Mouse (Mus musculus): ENCODE data around the gene Osbpl7.

The Osbpl7 gene

GRCm38 (mm10) chr11:97040301-97041021, 10.0 kb upstream of the Osbpl7 start:
- no peak for DNase-seq (ENCODE audit: low spot score)

- DNase-seq (ENCODE audit: low spot score), result peak; percentile 99
Observed at GRCm38 (mm10) chr11:97041022-97041899, 9.2 kb upstream of the Osbpl7 start, which contains the start of the genes Lrrc46 and Mrpl10. TSS of gene Lrrc46 (minus strand) at chr11:97041407. TSS of gene Mrpl10 (plus strand) at chr11:97041560.

GRCm38 (mm10) chr11:97044902-97045301, 5.5 kb upstream of the Osbpl7 start:
- DNase-seq (ENCODE audit: low spot score), result no peak

DNA sequence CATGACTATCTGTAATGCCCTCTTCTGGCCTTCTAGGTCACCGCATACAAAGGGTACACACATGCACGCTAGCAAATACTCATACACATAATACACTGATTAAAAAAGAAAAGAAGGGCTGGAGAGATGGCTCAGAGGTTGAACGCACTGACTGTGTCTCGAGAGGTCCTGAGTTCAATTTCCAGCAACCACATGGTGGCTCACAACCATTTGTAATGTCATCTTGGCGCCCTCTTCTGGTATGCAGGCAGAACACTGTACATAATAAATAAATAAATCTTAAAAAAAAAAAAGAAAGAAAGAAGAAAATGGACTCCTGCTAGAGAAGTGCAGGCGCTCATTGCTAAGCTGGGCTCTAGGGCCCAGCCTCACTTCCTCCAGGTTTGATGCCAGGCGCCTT, 4.6 kb upstream of the Osbpl7 start:
- DNase-seq (ENCODE audit: low spot score), result no peak

- DNase-seq (ENCODE audit: low spot score), result no peak
Observed at GRCm38 (mm10) chr11:97048090-97048650, 2.3 kb upstream of the Osbpl7 start.

- no peak for DNase-seq (ENCODE audit: low spot score)
Observed at GRCm38 (mm10) chr11:97049492-97050085, 839 bp upstream of the Osbpl7 start.

DNA sequence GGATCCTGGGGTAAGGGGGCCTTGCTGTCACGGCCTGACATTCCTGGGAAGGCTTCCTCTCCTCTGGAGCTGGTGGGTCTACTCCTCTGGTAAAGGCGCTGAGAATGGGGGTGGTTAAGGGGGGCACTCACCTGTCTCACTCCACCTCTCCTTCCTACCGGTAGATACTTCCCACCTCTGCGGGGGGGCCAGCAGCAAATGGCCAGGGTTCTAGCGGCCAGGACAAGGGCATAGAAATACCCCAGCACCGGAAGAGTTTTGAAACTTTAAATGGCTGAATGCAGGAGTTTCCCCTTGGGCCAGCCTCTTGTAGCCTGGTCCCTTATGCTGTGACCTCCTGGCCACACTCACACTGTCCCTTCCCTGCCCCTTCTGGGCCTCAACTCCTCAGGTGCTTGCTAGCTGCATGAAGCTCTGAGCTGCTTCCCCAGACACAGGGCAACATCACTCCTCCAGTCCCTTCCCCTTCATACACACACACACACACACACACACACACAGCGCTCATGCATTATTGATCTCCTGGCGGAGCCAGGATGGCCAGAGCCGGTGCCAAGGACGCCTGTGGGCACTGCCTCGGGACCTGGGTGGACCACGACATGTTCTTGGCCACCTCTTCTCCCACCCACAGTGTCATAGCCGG, 637 bp downstream of the Osbpl7 start:
- no peak for DNase-seq (ENCODE audit: low spot score)

DNA sequence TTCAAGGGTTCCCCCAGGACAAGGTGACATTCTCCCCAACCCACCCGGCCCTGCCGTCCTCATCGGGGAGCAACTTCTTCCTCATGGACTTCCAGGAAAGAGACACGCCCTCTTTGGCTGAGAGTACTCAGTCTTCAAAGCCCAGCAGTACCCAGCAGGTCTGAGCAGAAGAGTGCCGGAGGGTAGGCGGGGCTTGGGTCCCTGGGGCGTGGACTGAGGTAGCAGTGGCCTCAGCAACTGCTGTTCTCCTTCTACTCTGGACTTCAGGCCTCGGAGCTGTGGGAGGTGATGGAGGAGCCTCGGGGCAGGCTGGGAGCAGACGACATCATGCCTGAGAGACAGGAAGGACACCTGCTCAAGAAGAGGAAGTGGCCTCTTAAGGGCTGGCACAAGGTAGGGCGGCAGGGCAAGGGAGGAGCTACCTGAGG, 1.8 kb downstream of the Osbpl7 start:
- no peak for DNase-seq (ENCODE audit: low spot score)

GRCm38 (mm10) chr11:97063274-97063920, 13.0 kb downstream of the Osbpl7 start:
- DNase-seq (ENCODE audit: low spot score), result no peak

- DNase-seq (ENCODE audit: low spot score), result no peak
Observed at GRCm38 (mm10) chr11:97063921-97064295, 13.5 kb downstream of the Osbpl7 start.

DNA sequence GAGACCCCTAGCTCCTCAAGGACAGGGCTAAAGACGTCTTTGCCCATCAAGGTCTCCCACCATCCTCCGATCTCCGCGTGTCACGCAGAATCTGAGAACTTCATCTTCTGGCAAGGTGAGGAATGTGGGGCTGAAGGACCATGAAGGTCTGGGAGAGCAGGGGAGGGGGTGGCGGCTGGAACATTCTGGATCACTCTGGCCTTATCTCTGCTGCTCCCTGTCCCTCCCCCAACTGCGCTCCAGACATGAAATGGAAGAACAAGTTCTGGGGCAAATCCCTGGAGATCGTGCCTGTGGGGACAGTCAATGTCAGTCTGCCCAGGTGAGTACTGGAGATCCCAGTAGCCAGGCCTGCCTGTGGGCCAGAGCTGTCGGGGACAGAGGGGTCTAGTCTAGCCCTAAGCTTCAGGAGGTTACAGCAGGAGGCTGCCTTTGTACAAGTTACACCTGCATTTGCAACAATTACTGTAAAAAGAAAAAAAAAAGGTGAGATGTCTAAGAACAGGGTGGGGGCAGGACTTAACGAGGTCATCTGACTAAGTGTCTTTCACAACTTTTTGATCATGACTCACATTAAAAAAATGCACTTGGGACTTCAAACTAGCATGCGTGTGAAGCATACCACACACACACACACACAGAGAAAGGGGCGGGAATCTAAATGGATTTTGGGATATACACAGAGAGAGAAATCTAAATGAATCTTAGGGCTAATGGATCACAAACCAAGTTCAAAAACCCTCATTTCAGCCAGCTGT, 15.3 kb downstream of the Osbpl7 start:
- no peak for DNase-seq (ENCODE audit: low spot score)

DNA sequence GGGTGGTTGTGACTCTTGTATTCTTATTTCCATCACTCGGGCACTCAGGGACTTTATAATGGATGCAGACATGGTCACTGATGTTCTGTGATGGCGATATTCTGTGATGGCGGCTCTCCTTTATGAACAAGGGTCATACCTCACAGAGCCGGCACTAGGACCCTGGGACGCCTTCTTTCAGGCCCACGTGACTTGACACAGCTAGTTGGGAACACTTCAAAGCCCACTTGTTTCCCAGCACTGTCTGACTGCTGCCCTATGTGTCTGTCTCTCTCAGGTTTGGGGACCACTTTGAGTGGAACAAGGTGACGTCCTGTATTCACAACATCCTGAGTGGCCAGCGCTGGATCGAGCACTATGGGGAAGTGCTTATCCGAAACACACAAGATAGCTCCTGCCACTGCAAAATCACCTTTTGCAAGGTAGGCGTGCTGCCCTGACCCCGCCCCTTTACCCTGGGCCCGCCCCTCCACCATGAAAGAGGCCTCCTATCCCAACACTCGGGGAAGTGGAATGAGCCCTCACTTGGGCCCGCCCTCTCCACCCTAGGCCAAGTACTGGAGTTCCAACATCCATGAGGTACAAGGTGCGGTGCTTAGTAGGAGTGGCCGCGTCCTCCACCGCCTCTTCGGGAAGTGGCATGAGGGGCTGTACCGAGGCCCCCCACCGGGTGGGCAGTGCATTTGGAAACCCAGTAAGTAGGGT, 16.4 kb downstream of the Osbpl7 start:
- no peak for DNase-seq (ENCODE audit: low spot score)

- no peak for DNase-seq (ENCODE audit: low spot score)
Observed at GRCm38 (mm10) chr11:97069333-97069732, 18.9 kb downstream of the Osbpl7 start.

DNA sequence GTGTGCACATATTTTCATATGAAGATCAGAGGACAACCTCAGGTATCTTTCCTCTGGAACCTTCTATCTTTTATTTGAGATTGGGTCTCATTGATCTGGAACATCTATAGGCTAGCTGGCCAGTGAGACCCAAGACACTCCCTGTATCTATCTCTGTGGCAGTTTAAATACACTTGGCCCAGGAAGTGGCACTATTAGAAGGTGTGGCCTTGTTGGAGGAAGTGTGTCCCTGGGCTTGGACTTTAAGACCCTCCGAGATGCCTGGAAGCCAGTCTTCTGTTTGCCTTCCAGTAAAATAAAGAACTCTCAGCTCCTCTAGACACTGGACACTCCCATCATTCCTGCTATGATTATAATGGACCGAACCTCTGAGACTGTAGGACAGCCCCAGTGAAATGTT, 19.3 kb downstream of the Osbpl7 start:
- no peak for DNase-seq (ENCODE audit: low spot score)

GRCm38 (mm10) chr11:97071129-97071528, 20.7 kb downstream of the Osbpl7 start:
- DNase-seq (ENCODE audit: low spot score), result no peak

GRCm38 (mm10) chr11:97072533-97072932, 22.1 kb downstream of the Osbpl7 start:
- DNase-seq (ENCODE audit: low spot score), result peak; percentile 85

- no peak for DNase-seq (ENCODE audit: low spot score)
Observed at GRCm38 (mm10) chr11:97074235-97074634, 23.8 kb downstream of the Osbpl7 start.

- DNase-seq (ENCODE audit: low spot score), result peak; percentile 72
Observed at GRCm38 (mm10) chr11:97078751-97079150, 28.3 kb downstream of the Osbpl7 start.

GRCm38 (mm10) chr11:97080291-97080690, 29.9 kb downstream of the Osbpl7 start:
- DNase-seq (ENCODE audit: low spot score), result no peak

- peak; percentile 73 for DNase-seq (ENCODE audit: low spot score)
Observed at GRCm38 (mm10) chr11:97082977-97083376, 32.5 kb downstream of the Osbpl7 start.

All from embryo, embryonic 10.5 days (tissue).